Mouse (Mus musculus) bone marrow macrophage, adult 2 months (primary cell): ENCODE results near the gene Cd19.

ENCODE experiments used
- CTCF ChIP-seq: IDR thresholded peaks from 2 replicates; pipeline ENCODE4 v1.5.1; 2012; ENCODE audit warnings: low read depth, mild to moderate bottlenecking, low read length, moderate library complexity
- POLR2A ChIP-seq: IDR thresholded peaks from 2 replicates; pipeline ENCODE4 v1.6.1; 2012; ENCODE audit warnings: mild to moderate bottlenecking, low read depth, low read length, borderline replicate concordance

GRCm38 (mm10) chr7:126363038-126363437 lies 51.7 kb downstream of the Cd19 start:
- TF ChIP-seq POLR2A (no peak), CTCF (no peak)
